Mouse (Mus musculus) lung, adult 2 months (tissue): ENCODE data around the gene Cgnl1.

Experiments
- CTCF ChIP-seq: fragments of 200-500 bp; IDR thresholded peaks from 2 replicates; pipeline ENCODE4 v1.5.1; 2011; ENCODE audit warnings: mild to moderate bottlenecking, low read length, control low read depth; ENCODE audit not compliant: insufficient read depth
- POLR2A ChIP-seq: fragments of 200-500 bp; IDR thresholded peaks from 2 replicates; pipeline ENCODE4 v1.6.1; 2011; ENCODE audit warnings: low read depth, mild to moderate bottlenecking, control low read depth, low read length, borderline replicate concordance; ENCODE audit errors: extremely low read depth

- TF ChIP-seq CTCF (peak; percentile 70), POLR2A (no peak)
Measured at GRCm38 (mm10) chr9:71624793-71625495, 146.5 kb downstream of the Cgnl1 start.
